Mouse (Mus musculus): ENCODE data around the gene Nmrk2.

DNA sequence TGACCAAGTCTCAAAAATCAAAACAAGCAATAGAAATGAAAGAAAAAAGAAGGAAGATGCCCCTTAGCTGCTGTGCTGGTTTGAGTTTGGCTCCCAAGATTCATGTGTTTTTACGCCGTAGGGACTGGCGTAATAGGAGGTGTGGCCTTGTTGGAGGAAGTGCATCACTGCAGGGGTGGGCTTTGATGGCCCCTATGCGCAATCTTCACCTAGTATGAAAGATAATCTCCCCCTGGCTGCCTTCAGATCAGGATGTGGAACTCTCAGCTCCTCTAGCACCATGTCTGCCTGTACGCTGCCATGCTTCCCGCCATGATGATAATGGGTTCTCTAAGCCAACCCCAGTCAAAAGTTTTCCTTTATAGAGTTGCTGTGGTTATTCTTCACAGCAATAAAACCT lies 14.4 kb upstream of the Nmrk2 start:
- TF ChIP-seq CTCF (IDR thresholded peaks at IDR 0.05; ENCODE audit: low read depth, low read length): no peak
- TF ChIP-seq POLR2A (IDR thresholded peaks at IDR 0.05; ENCODE audit: extremely low read depth, insufficient read depth, low read length): no peak
